Mouse (Mus musculus): Measurements from ENCODE around the gene Shisa7.
"Not testable (repeated sequence)": the region's sequence is repeated elsewhere in the genome, so short reads cannot be mapped to it uniquely, and the experiment has no call there.

Gene Shisa7

GRCm38 (mm10) chr7:4793248-4793647 is 51.2 kb downstream of the Shisa7 start:
- not testable (repeated sequence) for DNase-seq

- DNase-seq, result peak; percentile 93
Observed at GRCm38 (mm10) chr7:4792278-4793212, 52.0 kb downstream of the Shisa7 start, which contains the start of gene Rpl28. Gene Rpl28, plus strand, starts transcription at chr7:4792874.

- peak; percentile 25 for DNase-seq
Observed at GRCm38 (mm10) chr7:4789436-4789935, 55.0 kb downstream of the Shisa7 start, which contains the start of gene Tmem238. Gene Tmem238, minus strand, starts transcription at chr7:4789656.

GRCm38 (mm10) chr7:4788499-4789435 is 55.7 kb downstream of the Shisa7 start:
- DNase-seq, result peak; percentile 47

- DNase-seq, result no peak
Observed at GRCm38 (mm10) chr7:4783667-4784268, 60.7 kb downstream of the Shisa7 start.

GRCm38 (mm10) chr7:4782759-4783158 is 61.7 kb downstream of the Shisa7 start, which contains the start of the genes Il11 and Tmem190:
Gene Il11, minus strand, starts transcription at chr7:4782859.
Gene Tmem190, plus strand, starts transcription at chr7:4782937.
- no peak for DNase-seq

GRCm38 (mm10) chr7:4782130-4782529 is 62.4 kb downstream of the Shisa7 start:
- DNase-seq, result no peak

- no peak for DNase-seq
Observed at GRCm38 (mm10) chr7:4779921-4780320, 64.6 kb downstream of the Shisa7 start.

GRCm38 (mm10) chr7:4777851-4778637 is 66.5 kb downstream of the Shisa7 start:
- no peak for DNase-seq

- DNase-seq, result peak; percentile 30
Observed at GRCm38 (mm10) chr7:4776861-4777830, 67.3 kb downstream of the Shisa7 start.

- no peak for DNase-seq
Observed at GRCm38 (mm10) chr7:4776131-4776530, 68.4 kb downstream of the Shisa7 start.

Data from thymus, postnatal 25 days (tissue).